Mouse (Mus musculus): ENCODE data around the gene Nucks1. TPM values are rescaled to one million over a fixed set of nuclear protein-coding genes. Genes with fewer than 3 reads are reported as not detected.

Nucks1 gene
- 54.7 TPM for polyA plus RNA-seq (2015; fragmentation: Illumina TruSeq; extraction: RNeasy Lipid Tissue Mini Kit (QIAGEN cat#74804); ENCODE audit: low read depth, low replicate concordance)

GRCm38 (mm10) chr1:131910001-131910648 lies at the start of gene Nucks1:
Nucks1 (plus strand) TSS chr1:131910534.

DNA sequence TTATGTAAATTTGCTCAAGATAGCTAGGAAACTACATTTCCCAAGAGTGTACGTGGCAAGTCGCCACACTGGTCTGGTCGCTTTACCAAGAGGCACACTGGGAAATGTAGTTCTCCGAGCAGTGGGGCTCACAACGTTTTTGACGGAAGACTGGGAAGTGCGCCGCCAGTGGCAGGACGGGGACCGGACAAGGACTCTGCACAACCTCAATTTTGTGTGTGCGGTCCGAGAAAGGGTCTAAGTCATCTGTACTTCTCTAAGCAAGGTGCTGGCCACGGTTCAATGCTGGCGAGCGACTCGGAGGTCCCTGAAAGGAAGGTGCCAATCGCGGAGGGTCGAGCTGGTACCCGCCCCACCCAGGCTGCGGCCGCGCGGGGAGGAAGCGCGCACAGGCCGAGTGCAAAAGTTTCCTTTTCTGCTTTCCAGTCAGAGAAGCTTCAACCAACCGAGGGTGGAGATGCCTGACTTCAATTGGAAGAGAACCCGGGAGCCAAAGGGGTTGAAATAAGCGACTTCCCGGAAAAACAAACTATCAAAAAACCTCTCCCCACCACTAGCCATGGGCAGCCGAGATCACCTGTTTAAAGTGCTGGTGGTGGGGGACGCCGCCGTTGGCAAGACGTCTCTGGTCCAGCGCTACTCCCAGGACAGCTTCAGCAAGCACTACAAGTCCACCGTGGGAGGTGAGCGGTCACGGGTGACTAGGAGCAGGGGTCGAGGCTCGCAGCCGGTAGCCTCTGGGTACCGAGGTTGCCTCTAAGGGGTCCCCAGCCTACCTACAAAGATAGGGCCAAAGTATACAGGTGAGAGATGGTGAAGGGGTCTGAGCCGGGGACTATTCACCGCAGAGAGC lies 43.0 kb upstream of the Nucks1 start, which contains the start of gene Rab29:
Gene Rab29, plus strand, starts transcription at position 132 of the 853 bp plus-strand sequence.

GRCm38 (mm10) chr1:131962606-131963084 lies 52.3 kb downstream of the Nucks1 start, which contains the start of gene Slc45a3:
Slc45a3 (plus strand) TSS chr1:131962967.

Other genes starting within 250 kb of the Nucks1 start
- gene Rab7b, start 221.8 kb upstream of the Nucks1 start, polyA plus RNA-seq (2015; fragmentation: Illumina TruSeq; extraction: RNeasy Lipid Tissue Mini Kit (QIAGEN cat#74804); ENCODE audit: low read depth, low replicate concordance) = 3.3 TPM
- gene Slc26a9, start 166.5 kb upstream of the Nucks1 start, polyA plus RNA-seq (2015; fragmentation: Illumina TruSeq; extraction: RNeasy Lipid Tissue Mini Kit (QIAGEN cat#74804); ENCODE audit: low read depth, low replicate concordance) = not detected
- gene Pm20d1, start 113.2 kb upstream of the Nucks1 start, polyA plus RNA-seq (2015; fragmentation: Illumina TruSeq; extraction: RNeasy Lipid Tissue Mini Kit (QIAGEN cat#74804); ENCODE audit: low read depth, low replicate concordance) = 1.4 TPM
- 32.5 TPM for gene Slc41a1, start 83.0 kb upstream of the Nucks1 start, polyA plus RNA-seq (2015; fragmentation: Illumina TruSeq; extraction: RNeasy Lipid Tissue Mini Kit (QIAGEN cat#74804); ENCODE audit: low read depth, low replicate concordance)
- gene Rab29, start 43.3 kb upstream of the Nucks1 start, polyA plus RNA-seq (2015; fragmentation: Illumina TruSeq; extraction: RNeasy Lipid Tissue Mini Kit (QIAGEN cat#74804); ENCODE audit: low read depth, low replicate concordance) = 9.3 TPM
- gene Slc45a3, start 52.4 kb downstream of the Nucks1 start, polyA plus RNA-seq (2015; fragmentation: Illumina TruSeq; extraction: RNeasy Lipid Tissue Mini Kit (QIAGEN cat#74804); ENCODE audit: low read depth, low replicate concordance) = 1.7 TPM
- 12.0 TPM for gene Elk4, start 97.1 kb downstream of the Nucks1 start, polyA plus RNA-seq (2015; fragmentation: Illumina TruSeq; extraction: RNeasy Lipid Tissue Mini Kit (QIAGEN cat#74804); ENCODE audit: low read depth, low replicate concordance)
- 40.7 TPM for gene Mfsd4a, start 157.5 kb downstream of the Nucks1 start, polyA plus RNA-seq (2015; fragmentation: Illumina TruSeq; extraction: RNeasy Lipid Tissue Mini Kit (QIAGEN cat#74804); ENCODE audit: low read depth, low replicate concordance)
- gene Cdk18, start 229.2 kb downstream of the Nucks1 start, polyA plus RNA-seq (2015; fragmentation: Illumina TruSeq; extraction: RNeasy Lipid Tissue Mini Kit (QIAGEN cat#74804); ENCODE audit: low read depth, low replicate concordance) = 32.0 TPM